Mouse (Mus musculus) heart, postnatal 14 days (tissue): ENCODE measurements around the gene Rufy1. TPM values are rescaled to one million over a fixed set of nuclear protein-coding genes. Genes with fewer than 3 reads are reported as not detected.
"Not testable (repeated sequence)": the region's sequence is repeated elsewhere in the genome, so short reads cannot be mapped to it uniquely, and the experiment has no call there.

ENCODE experiments used
- DNase-seq, 2 experiments: peaks; one replicate each; pipeline ENCODE4 v3.0.0; 2021 to 2022
- intact Hi-C: fragments of 180-260 bp; cut with DNase I; formaldehyde crosslinking; loops from one replicate; pipeline ENCODE4 v1.15.1; 2025
- microRNA-seq, 2 experiments: library from miRNA; unstranded; fragments of <30 nt; microRNA quantifications; one replicate each; pipeline ENCODE4 v1.2.0; 2021 to 2022
- total RNA-seq, 2 experiments: library from RNA; stranded (reverse); gene quantifications; 2 replicates each; pipeline ENCODE4 v1.2.3; 2021

Gene Rufy1
- total RNA-seq, 2 experiments from 2014 or later: 27.1 to 27.7 TPM

DNA sequence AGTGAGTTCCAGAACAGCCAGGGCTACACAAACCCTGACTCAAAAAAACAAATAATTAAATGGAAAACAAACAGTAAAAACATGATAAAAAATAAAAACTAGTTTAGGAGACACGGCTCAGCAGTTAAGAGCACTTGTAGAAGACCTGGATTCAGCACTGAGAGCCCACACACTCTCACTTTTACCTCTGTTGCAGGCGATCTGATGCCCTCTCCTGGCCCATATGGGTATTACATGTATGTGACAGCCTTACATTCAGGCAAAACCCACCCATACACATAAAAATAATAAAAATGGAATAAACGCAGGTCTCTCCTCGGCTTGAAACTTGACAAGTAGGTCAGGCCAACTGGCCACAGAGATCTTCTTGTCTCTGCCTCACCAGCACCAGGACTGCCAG lies 66.4 kb downstream of the Rufy1 start:
- intact Hi-C loops: loop anchor here (2.0 to 10.0 kb wide), 6 partner anchors 37 to 380 kb away; partner anchors contain the start of gene Canx
- peak; percentile 74 to 87 for DNase-seq

DNA sequence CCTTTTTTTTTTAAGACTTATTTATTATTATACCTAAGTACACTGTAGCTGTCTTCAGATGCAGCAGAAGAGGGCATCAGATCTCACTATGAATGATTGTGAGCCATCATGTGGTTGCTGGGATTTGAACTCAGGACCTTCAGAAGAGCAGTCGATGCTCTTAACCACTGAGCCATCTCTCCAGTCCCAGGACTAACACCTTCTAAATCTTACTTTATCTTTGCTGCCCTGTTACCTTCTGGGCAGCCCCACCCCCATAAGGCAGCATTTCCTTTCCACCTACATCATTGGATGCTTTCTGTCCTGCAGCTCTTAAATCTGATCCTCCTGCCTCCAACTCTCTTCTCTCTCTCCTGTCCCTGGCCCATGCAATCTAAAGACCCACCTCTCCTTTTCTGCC lies 69.6 kb downstream of the Rufy1 start:
- not testable (repeated sequence) for DNase-seq
- intact Hi-C loops: loop anchor here (5.0 to 10.0 kb wide), 4 partner anchors 34 to 376 kb away; partner anchors contain the start of gene Canx

DNA sequence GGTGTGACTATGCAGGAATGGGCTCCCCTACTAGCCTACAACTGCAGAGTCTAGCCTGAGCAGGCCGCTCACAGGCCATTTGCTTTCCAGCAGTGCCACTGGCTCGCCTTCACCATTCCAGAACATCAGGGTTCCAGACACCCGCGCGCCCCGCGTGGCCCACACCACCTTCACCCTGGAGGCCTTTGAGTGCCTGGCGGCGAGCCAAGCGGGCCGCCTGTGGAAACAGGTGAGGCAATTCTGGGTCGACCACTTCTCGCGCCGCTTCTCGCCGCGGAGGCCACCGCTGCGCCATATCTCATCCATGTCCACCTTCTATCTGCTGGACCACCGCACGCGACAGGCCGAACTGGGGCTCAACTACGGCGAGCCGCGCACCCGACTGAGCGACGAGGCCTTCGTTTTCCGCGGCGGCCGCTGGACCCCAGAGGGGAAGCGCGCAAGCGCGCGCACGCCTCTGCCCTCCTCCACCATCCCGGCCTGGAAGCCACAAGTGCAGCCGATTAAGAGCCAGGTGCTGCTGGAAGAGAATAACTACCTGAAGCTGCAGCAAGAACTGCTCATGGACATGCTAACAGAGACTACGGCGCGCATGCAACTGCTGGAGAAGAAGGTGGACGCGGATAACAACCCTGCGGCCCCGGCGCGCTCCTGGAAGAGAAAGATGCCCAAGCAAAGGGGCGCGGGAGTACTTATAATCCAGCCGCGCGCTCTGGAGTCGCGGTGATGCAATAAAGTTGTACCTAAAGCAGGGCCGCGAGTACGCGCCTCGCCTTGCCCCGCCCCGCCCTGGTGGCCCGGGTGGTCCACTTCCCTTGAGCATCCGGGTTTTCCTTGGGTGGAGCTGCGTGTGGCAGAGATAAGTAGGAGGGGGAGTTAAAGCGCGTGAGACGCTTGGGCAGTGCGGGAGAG lies 71.7 kb downstream of the Rufy1 start:
- intact Hi-C loops: no loop called here
- peak; percentile 31 to 32 for DNase-seq

DNA sequence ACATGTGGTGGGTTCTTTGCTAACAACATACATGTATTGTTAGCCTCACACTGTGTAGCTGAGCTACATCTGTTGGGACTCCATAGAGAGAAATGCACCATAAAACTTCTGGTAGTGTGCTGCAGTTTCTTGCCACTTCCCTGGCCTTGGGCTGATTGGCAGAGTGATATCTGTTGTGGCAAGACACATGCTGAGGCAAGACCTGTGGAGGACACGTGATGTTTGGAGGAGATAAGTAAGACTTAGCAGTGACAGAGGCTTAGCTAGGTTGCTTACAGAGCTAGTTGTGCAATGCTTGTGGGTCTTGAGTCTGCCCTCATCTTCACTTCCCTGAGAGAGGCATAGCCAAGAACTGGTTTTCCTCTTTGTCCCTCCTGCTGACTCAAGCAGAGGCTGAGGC lies 75.5 kb downstream of the Rufy1 start:
- DNase-seq: no peak
- intact Hi-C loops: no loop called here

DNA sequence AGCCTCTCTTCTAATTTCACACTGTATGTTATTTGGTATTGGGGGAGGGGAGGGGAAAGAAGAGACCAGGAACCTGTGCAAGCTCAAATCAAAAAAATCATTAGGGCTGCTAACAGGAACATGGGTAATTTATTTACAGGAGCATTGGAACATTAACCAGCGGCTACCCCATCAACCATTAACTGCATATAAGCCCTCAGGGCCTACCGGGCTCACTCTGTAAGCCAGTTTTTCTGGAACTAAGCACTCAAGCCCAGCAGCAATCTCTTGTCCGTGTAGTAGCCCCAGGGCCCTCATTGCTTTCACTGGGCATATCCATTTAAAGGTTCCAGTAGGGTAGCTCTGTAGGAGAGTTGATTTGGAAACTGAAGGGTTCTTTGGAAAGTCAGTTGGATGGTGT lies 76.1 kb downstream of the Rufy1 start:
- DNase-seq: no peak
- intact Hi-C loops: no loop called here

DNA sequence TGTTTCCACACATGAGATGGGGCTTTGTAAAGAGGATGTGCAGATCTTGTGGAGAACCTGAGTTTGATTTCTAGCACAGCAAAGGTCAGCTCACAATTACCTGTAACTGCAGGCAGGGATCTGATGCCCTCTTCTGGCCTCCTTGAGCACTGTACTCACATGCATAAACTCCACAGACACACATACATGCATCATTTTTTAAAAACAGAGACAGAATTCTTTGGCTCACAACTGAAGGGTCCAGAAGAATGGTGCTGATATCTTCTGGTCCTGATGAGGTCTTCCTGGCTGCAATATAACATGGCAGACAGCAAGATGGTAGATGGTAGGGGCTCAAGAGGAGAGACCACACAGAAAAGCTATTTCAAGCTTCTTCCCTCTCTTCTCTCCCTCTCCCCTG lies 76.8 kb downstream of the Rufy1 start, which contains the start of gene Cby3:
Cby3 (plus strand) TSS at position 301 of the 400 bp plus-strand sequence.
- no peak for DNase-seq
- intact Hi-C loops: no loop called here

DNA sequence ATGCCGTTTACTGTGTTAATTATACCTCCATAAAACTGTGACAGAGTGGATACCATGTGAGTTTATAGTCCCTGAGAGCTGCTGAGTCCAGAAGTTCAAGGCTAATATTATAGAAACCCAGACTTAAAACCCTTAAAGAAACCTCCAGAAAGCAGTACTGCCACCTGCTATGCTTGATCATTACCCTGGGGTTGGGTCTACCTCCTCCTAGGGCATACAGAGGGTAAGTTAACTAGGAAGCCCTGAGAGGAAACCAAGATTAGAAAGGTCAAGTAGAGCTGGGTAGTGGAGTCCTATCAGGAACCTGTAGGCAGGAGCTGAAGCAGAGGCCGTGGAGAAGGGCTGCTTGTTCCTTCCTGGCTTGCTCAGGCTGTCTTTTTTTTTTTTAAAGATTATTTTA lies 78.7 kb downstream of the Rufy1 start:
- intact Hi-C loops: no loop called here
- no peak for DNase-seq

DNA sequence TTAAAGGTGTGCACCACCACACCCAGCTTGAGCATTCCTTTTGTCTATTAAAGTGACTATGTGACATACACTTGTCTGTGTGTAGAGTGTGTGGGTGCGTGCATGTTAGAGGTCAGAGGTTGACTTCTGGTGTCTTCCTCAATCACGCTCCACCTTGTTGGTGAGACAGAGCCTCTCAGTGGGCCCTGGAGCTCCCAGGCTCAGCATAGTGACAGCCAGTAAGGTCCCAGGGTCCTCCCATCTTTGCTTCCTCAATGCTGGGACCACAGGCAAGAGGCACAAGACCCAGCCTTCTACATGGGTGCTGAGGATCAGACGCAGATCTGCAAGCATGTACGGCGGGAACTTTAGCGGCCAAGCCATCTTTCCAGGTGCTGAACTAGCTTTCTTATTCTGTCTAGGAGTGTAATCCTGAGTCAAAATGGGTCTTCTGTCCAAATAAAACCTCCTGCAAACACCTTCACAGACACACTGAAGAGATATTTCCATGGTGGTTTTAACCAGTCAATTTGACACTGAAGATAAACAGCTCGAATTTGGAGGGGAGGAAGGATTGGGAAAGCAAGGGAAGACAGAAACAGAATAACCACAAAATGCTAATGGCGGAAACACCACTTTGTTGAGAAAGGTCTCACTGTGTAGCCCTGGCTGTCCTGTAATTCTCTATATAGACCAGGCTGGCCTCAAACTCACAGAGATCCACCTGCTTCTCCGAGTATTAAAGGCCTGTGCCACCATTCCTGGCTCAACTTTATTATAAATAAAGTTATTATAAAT lies 84.5 kb downstream of the Rufy1 start:
- no peak for DNase-seq
- intact Hi-C loops: no loop called here

DNA sequence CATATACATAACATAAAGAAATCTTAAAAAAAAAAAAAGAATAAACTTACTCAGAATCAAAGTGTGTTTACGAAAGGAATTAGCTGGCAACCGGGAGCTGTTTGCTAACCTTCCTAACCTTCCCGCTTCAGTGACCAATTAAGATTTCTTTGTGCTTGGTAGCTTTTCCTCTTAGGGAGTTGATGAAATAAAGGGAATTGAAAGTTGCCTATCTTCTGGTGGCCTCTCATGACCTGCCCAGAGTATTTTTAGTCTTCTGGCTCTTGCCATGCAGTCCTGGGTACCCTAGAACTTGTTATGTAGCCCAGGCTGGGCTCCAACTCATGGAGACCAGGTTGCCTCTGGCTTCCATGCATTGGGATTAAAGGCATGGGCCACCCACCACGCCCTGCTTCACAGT lies 85.4 kb downstream of the Rufy1 start:
- intact Hi-C loops: no loop called here
- no peak for DNase-seq

Small RNA genes within 50 kb of the gene (microRNA-seq; reads per million reads assigned to microRNA genes)
- 0 reads per million in 2 experiments for gene Mir804

Other genes with a start within 250 kb of the Rufy1 start
- 100 to 1,000 TPM; 234 to 282 TPM for gene Sqstm1, start 220.3 kb downstream of the Rufy1 start, total RNA-seq
- 100 to 1,000 TPM in 1 of 2 experiments, 10 to 100 TPM in 1; 97.2 to 101 TPM for gene Mgat4b, start 220.2 kb downstream of the Rufy1 start, total RNA-seq
- gene Ltc4s, start 192.5 kb downstream of the Rufy1 start, total RNA-seq: 1 to 10 TPM; 7.4 to 8.7 TPM
- 10 to 100 TPM; 14.7 to 17.8 TPM for gene Maml1, start 138.8 kb downstream of the Rufy1 start, total RNA-seq
- gene Canx, start 105.5 kb downstream of the Rufy1 start, total RNA-seq: 100 to 1,000 TPM; 212 to 246 TPM
- gene Cby3, start 76.7 kb downstream of the Rufy1 start, total RNA-seq: not detected
- 100 to 1,000 TPM; 134 to 140 TPM for gene Hnrnph1, start 54.1 kb downstream of the Rufy1 start, total RNA-seq
- 10 to 100 TPM; 26.4 to 30.9 TPM for gene Adamts2, start 171.0 kb upstream of the Rufy1 start, total RNA-seq